Mouse (Mus musculus) T-cell, adult 2 months (primary cell): ENCODE measurements around the gene Toe1.
"Not testable (repeated sequence)": the region's sequence is repeated elsewhere in the genome, so short reads cannot be mapped to it uniquely, and the experiment has no call there.

ENCODE experiments used
- DNase-seq: peaks from one replicate; pipeline ENCODE4 v3.0.0; 2022; ENCODE audit warnings: low spot score

Gene Toe1

DNA sequence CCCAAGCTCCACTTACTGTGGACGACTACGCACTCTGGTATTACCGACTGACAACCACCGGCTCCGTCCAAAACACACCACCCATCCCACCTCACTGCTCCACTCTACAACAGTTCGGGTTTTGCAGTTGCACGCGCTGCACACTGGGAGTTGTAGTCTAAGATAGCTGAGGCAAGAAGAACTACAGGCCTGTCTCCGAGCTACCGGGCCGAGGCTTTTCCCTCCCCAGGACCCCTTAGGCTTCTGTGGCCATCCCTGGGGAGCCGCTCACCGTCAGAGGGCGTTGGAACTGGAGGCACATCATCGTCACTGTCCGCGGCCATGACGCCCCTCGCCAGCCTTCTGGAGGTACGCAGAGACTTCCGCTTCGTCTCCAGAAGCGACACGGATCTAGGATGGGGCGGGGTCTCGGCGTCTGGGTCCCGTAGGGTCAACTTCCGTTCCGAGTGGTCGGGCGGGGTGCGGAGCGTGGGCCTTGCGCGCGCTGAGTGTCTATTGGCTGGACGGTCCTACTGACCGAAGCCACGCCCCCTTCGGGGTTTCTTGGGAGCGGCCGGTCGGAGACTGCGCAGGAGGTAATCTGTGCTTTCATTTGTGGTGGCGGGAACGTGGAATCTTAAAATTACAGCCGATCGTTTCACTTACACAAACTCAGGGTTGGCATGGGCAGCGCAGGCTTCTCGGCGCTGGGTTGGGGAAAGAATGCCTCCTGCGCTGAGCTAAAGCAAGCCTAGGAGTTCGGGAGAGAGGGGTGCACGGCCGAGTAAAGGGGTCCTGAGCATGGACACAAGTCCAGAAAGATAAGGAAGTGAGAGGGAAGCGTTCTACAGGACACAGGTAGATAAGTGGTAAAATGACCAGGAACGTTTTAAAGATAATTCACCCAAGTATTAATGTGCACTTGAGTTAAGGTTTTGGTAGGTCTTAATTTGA, at the start of gene Toe1, which contains the start of gene Mutyh:
Gene Toe1, minus strand, starts transcription at position 444 of the 933 bp plus-strand sequence.
Gene Mutyh, plus strand, starts transcription at position 527 of the 933 bp plus-strand sequence.
- DNase-seq: peak; percentile 92

DNA sequence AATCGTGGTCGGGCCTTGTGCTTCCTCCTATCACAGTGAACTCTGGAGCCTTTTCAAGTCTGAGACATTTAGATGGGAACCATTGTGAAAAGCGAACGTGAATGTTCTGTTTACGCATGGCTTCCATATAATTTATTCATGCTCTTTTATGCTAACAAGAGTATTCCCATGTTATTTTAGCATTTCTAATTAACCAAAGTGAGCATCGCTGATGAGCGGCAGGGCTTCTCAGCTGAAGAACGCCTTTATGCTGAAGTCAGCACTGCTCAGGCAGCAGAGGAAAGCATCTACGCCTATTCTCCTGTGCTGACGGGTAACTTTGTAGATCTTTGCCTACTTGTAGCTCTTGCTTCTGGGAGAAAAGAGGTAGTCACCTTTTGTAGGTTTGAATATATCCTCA, 49.8 kb upstream of the Toe1 start:
- no peak for DNase-seq

DNA sequence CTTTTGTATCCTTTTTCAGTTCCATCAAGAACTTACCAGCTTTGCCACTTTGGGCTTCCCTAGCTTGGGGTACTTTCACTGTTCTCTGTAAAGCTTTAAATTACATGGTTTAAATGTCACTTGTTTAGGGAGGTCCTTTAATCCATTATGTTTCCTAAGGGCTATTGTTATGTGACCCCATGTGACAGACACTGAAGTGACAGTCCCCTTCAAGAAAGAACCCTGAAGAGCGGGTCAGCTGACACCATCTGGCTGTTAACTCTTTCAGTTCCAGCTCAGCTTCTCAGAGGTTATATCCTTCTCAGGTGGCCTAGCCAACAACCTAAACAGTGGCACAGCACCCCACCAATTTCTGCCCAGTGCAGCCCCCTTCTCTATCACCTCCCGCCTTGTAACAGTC, 46.8 kb upstream of the Toe1 start:
- no peak for DNase-seq

DNA sequence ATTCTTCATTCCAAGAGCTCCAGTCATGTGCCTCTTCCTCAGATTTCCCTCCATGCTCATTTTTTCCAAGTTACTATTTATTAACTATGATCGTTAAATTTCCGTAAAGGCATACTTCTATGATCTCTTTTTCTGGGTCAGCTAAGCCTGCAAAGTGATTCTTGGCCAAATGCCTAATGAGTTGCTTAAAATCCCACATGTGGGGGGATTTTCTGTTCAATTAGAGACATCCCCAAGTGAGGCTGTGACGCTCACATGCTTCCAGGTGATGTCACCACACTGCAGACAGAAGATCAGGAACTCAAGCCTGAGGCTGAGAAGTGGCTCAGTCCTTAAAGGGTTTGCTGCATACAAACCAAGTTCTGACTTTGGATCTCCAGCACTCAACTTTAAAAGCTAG, 42.5 kb upstream of the Toe1 start:
- no peak for DNase-seq

DNA sequence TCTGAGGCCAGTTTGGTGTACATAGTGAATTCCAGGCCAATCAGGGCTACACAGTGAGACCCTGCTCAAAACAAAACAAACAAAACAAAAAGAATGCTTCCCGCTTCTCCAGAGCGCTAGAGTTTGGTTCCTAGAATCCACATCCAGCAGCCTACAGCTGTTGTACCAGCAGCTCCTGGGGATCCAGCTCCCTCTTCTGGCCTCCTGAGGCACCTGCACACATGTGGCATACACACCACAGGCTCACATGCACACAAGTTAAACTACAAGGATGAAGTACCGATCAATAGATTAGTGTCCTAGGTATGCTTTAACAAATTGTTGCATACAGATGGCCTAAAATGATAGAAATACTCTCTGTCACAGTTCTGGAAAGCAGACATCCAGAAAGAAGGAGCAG, 36.9 kb upstream of the Toe1 start:
- DNase-seq: no peak

DNA sequence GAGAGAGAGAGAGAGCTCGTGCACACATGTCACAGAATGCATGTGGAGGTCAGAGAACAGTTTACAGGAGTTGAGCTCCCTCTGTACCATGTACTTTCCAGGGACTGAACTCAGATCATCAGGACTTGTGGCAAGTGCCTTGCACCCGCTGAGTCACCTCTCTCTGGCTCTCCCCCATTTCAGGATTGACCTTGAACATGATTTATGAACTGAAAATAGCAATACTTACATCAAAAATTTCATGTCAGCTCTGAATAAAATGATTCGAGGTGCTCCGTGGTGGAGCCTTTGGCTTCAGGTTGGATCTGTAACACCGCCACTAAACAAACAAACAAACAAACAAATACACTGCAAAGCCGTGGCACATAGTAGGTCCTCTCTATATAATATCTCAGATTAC, 33.4 kb upstream of the Toe1 start:
- DNase-seq: no peak

DNA sequence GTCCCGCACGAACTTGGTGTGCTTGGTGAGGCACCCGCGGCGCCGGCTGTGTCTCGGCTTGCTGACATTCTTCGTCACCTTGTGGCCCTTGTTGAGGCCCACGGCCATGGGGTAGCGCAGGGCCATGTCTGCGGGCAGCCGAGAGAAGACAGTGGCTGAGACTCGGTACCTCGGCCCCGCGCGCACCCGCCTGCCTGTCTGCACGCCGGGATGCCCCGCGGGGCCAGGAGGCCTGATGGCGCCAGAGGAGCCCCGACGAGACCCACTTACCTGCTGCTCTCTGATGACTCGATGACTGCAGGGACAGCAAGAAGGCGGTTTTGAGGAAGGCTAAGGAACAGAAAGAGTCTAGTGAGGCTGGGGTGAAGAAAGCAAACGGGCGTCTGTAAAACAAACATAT, 32.7 kb upstream of the Toe1 start:
- DNase-seq: not testable (repeated sequence)

DNA sequence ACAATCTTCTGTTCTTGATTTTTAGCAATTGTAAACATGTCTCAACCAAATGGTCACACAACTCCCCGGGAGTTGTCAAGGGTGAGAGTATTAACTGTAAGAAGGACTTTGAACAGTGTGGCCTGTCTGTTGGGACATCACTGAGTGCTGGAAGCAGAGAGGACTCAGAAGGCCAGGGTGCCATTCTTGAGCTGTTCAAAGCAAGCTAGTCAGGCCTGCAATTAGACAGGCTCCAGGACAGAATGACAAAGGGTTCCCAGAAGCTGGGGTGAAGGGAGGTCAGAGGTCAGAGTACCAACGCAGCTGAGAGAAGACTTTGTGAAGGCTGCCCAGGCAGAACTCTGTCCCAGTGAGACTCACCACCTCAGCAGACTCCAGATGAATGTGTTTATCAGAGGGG, 31.6 kb upstream of the Toe1 start:
- DNase-seq: no peak

DNA sequence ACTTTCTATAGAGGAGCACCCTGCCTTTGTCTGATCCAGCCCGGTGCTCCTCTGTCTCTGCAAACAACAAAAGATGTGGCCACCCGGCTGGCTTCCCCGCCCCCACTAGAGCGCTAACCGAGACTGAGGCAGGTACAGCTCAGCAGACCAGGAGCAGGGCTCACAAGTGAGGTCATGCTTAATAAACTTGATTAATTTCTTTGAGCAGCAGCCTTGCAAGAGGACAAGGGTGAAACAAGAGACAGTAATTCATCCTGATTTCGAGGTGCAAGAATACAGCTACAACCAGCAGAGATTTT, 22.6 kb upstream of the Toe1 start:
- DNase-seq: no peak

DNA sequence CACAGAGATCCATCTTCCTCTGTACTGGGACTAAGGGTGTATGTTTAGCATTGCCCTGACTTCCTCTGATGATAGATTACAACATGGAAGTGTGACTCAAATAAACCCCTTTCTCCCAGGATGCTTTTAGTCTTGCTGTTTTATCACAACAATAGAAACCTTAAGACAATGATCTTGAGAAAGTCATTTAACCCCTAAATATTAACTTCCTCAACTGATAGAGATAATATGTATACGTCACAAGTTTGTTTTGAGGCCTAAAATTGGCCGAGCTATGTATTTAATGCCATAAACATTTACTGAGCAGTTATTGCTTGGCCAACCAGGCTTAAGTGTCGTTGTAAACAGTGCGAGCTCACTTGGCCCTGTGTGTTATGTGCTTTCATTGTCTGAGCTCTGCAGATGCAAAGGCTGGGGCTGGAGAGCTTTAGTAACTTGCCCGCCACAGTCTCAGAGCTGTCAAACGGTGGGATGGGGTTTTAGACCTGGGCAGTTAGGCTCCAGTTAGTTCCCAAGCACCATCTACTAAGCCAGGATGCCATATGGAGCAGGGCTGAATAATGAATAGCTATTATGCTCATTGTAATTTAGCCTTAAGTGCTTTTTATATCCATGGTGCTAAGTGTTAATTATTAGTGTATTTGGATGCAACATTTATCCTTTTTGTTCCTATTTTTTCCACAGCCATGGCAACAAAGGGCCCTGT, 22.1 kb upstream of the Toe1 start:
- no peak for DNase-seq

DNA sequence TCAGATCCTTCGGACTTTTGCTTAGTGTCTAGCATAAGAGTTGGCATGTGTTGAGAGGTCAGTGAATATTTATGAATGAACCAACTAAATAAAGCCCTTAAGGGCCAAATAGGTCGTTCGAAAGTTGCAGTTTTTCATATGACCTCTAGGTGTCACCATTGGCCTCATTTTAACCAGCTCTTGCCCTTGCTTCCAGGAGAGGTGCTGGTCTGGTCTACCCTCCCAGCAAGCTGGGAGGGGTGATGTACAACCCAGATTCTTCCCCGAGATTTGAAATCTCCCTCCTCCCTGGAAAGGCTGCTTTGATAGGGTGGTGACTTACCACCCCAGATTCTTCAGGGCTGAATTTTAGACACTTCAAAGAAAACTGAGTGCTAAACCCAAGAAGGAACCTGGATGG, 20.4 kb upstream of the Toe1 start:
- peak; percentile 58 for DNase-seq

DNA sequence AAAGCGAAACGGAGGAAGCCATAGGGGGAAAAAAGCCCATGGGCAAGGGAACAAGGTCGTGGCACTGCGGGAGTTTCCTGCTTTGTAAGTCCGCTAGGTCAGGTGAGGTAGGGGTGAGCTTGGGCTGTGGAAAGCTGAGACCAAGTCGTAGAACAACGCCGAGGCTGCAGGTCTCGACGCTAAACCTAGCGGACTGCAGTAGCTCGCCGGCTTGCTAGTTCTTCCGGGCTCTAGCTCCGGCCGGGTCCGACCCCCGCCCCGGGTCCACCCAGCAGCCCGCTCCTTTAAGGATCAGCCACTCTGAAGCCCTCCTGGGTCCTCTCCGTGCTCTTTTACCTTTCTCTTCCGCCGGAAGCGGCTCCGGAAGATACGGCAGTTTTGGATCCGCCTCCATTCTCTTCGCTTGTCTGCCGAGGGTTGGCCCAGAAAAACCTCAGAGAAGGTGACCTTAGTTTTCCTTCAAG, 17.1 kb upstream of the Toe1 start:
- DNase-seq: peak; percentile 75

DNA sequence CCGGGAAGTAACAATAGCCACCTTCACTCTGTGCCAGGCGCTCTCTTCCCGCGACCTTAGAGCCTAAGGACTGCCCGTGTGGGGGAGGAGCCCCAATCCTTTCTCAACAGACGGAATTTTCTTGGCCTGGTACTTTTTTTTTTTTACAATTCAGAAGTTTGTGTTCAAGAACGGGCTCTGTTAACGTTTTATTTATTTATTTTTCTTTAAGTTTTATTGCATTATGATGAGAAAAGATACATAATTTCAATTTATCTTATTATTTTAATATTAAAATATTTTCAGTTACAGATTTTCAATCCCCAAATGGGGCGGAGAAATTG, 14.2 kb upstream of the Toe1 start, which contains the start of gene Hpdl:
Gene Hpdl, minus strand, starts transcription at position 14 of the 323 bp plus-strand sequence.
- DNase-seq: no peak

DNA sequence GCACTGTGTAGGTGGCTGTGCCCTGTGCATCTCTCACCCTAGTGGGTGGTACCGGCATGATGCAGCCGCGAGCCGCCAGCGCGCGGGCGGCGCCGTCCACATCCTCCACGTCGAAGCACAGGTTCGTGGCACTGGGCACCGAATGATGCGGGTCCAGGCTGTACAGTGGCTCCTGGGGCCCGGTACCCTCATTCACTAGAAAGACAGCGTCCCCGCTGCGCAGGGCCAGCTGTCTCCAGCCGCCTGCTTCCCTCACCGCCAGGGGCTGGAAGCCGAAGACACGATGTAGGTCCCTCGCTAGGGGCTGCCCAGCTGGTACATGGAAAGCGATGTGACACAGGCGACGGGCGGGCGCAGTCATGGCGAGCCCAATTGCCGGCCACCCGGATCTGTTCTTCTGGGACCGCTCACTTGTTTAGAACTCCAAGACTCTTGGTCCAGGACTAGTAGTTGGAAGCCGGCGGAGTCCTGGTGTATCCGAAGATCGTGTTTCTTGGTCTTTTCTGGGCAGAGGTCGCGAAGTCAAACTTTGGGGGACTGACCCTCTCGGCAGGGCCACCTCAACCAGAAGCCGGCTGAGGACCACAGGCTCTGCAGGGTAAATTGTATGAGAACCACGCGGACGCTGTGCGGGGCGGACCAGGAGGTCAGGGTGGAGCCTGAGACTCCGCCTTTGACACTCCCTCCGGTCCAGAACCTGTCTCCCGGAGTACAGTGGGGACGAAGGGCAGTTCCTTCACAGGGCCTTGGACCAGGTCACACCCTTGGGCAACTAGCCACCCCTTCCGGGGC, 13.7 kb upstream of the Toe1 start:
- peak; percentile 43 for DNase-seq

DNA sequence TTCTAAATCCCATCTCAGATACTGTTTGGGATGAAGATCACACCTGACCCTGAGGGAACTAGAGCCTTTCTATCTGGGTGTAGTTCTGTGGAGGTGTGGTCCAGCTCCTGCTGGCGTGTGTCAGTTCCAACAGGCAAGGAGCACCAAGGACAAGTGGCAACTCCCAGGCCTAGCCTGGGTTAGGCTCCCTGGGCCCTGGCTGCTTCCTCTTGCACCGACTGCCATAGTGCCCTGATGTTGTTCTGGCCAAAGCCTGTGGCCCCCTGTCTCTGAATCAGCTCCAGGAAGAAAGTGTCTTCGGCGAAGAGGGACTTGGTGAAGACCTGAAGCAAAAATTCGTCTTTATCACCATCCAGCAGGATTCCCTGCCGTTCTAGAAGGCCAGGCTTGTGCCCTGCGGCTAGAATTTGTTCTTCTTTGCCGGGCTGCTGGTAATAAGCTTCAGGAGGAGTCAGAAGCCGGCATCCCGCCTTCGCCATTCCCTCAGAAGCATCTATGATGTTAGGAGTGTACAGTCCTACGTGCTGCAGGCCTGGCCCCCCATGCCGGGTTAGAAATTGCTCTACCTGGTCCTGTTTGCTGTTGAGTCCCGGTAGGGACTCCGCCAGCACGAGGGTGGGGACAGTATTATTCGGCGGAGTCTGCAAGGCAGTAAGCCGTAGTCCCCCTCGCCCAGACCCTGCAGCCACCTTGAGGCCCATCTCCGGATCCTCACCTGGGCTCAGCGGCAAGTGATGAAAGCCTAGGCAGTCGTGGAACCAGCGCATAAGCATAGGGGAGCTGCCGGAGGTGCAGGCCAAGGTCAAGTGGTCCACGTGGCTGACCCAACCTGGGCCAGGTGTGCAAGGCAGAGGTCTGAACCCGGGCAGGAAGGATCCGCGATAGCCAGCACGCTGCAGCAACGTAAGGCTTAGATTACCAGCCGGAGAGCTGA, 12.8 kb upstream of the Toe1 start:
- DNase-seq: no peak

DNA sequence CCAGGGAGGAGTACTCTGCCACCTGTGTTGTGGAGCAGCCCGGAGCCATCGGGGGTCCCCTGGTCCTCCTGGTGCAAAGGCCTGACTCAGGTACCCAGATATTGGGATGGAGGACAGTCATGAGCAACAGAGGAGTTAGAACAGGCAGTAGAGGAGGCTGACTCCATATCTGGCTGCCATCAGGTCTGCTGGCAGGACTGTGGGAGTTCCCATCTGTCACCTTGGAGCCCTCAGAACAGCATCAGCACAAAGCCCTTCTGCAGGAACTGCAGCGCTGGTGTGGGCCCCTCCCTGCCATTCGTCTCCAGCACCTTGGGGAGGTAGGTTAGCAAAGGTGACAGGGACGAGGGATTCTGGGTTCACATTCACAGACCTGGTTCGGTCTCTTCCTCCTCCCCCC, 10.0 kb upstream of the Toe1 start:
- no peak for DNase-seq

DNA sequence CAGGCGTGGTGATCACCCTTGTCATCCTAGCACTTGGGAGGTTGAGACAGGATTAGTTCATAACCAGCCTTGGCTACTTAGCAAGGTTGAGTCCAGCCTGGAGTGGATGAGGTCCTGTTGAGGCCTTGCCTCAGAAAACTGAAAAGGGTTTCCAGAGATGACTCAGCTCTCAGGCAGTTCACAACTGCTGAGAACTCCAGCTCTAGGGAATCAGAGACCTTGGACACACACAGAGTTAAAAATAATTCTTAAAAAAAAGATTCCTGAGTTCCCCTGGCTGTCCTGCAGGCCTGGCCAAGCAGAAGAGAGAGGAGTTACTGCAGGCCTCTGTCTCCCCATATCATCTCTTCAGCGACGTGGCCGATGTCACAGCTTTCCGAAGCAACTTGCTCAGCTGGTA, 7.8 kb upstream of the Toe1 start:
- DNase-seq: no peak

DNA sequence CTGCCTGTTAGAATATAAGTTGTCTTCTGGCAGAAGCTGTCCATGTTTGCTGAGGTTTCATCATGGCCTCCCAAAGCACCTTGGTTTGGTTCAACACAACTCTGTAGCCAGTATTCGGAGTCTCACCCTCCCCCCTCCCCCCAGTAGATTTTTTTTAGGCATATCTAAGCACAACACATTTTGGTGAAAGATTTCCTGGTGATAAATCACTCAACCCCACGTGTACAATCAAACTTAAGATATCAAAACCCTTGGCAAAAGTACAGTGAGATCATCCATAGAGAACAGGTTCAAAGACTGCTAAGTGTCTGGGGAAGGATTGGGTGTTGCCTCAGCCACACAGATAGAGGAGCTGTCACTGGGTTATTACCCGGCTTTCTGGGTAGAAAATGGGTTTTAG, 3.6 kb upstream of the Toe1 start:
- DNase-seq: no peak

DNA sequence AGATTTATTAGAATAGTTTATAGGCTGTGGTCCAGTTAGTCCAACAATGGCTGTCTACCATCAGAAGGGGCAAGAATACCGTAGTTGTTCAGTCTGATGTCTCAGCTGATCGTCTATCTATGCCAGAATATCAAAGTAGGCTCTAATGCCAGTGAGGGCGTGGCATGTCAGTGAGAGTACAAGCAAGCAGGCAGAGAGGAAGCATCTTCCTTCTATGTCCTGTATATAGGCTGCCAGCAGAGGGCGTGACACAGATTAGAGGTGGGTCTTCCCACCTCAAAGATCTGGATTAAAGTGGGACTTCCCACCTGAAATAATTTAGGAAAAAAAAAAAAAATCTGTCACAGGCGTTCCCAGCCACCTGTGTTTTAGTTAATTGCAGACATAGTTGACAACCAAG, 7.5 kb downstream of the Toe1 start:
- DNase-seq: no peak

DNA sequence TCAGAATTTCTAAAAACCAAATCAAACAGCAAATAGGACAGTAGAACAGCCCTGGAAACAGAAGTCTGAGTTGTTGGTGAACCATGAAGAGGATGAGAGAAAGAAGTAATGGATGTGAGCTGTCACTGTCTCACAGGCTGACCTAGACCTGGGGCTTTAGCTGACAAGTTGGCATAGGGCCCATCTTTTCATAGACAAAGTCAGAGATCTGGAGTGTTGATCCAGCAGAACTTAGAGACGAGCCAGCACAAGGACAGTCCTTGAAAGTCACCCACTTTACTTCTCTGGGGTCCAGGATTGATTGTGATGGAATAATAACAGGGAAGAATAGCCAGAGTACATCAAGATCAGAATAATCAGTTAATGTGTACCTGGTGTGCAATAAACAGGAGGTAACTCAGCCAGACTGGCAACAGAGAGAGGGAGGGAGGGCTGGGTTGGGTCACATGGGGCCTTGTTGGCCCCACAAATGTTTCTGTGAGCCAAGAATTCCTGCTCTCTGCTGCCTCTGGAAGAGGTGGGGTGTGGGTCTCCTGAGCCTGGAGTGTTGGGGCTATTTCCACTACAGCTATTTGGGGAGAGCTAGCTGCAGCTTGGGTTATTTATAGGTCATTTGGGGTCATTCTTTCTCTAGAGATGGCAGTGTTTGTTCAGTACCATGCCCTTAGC, 10.9 kb downstream of the Toe1 start:
- DNase-seq: no peak

DNA sequence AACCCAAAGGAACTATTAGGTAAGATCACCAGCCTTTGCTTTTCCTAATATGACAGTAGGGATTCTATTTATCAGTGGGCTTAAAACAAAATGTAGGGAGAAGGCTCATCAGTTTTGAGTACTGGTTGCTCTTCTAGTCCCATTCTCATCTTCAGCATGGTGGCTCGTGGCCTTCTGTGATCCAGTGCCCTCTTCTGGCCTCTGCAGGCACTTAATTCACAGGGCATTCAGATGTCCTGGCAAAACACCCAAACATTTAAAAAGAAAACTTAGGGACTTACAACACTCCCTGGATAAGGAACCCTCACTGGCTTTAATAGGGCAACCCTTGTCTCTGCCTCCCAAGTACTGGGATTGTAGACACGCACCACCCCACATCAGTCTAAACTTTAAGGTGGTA, 13.2 kb downstream of the Toe1 start:
- no peak for DNase-seq
